Mouse (Mus musculus): ENCODE measurements around the gene Mapk8ip2.

DNA sequence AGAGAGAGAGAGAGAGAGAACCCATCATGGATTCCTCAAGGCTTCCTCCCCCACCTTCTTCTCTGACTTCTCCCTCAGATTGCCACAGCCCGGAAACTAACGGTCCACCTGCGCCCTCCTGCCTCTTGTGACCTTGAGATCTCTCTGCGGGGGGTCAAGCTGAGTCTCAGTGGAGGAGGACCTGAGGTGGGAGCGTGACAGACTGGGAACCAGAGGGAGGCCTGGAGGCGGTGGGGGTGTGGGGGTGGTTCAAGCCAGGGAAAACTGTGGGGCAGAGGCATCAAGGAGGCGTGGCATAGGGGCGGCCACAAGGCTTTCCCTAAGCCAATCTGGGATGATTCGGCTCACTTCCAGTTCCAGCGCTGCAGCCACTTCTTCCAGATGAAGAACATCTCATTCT, 6.6 kb downstream of the Mapk8ip2 start:
- TF ChIP-seq MXI1 (IDR thresholded peaks at IDR 0.05; ENCODE audit: low read depth, low read length) (no peak), CTCF (IDR thresholded peaks at IDR 0.05 in 2 of 3, conservative IDR thresholded peaks at IDR 0.05 in 1 of 3; ENCODE audit: control insufficient read depth in 1 of 3, insufficient read depth in 1 of 3, low read depth in 2 of 3, low read length in 3 of 3, poor library complexity in 1 of 3, severe bottlenecking in 1 of 3) (no peak), NRF1 (IDR thresholded peaks at IDR 0.05; ENCODE audit: insufficient read depth, low read depth, low read length, poor library complexity, severe bottlenecking) (no peak), GABPA (IDR thresholded peaks at IDR 0.05; ENCODE audit: low read depth, low read length) (no peak), POLR2AphosphoS2 (IDR thresholded peaks at IDR 0.05; ENCODE audit: low read length) (no peak), HCFC1 (IDR thresholded peaks at IDR 0.05; ENCODE audit: low read depth, low read length) (no peak), ZKSCAN1 (IDR thresholded peaks at IDR 0.05; ENCODE audit: low read depth, low read length) (no peak)
